Mouse (Mus musculus) liver, adult (tissue): ENCODE data around the gene Ndufv3.

ENCODE experiments used
- GATA4 ChIP-seq: IDR thresholded peaks from 2 replicates; pipeline ENCODE4 v1.6.1; 2014; ENCODE audit warnings: mild to moderate bottlenecking, low read length; ENCODE audit not compliant: insufficient replicate concordance

Gene Ndufv3

DNA sequence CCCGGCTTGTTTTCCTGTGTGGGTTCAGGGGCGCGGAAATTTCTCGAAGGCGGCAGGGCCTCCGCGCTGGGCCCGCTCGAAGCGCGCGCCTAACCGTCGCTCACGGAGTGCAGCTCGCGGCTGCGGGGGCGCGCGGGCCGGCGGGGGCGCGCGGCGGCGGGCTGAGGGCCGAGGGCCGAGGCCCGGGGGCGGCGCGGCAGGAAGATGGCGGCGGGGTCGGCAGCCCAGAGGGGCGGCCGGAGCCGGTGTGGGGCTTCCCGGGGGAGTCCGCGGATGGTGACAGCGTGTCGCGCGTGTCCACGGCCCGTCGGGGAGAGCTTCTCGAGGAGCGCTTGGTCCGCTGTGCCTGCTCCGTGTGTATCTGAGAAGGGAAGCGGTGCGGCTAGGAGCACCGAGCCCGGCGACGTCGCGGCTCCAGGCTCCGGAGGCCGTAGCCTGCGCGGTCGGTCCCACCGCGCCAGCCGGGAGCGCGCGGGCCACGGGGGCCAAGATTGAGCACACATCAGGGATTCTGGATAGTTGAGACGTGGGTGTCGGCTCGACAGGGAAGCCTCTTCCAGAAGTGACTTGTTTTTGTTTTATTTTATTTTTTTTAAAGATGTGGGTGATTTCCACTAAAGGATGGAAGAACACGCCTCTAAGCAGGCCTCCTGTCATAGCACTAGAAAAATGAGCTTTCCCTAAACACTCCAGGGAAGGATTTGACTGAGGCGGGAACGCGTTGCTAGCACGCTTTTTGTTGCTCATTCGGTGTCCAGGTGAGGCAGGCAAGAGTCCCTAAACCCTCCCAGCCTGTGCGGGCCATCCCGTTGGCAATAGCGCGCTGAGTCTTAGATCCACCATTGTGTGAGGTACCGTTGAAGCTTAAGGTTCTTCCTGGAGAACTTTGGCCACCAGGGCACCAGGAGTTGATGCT, 45.5 kb downstream of the Ndufv3 start:
- TF ChIP-seq GATA4 = no peak

DNA sequence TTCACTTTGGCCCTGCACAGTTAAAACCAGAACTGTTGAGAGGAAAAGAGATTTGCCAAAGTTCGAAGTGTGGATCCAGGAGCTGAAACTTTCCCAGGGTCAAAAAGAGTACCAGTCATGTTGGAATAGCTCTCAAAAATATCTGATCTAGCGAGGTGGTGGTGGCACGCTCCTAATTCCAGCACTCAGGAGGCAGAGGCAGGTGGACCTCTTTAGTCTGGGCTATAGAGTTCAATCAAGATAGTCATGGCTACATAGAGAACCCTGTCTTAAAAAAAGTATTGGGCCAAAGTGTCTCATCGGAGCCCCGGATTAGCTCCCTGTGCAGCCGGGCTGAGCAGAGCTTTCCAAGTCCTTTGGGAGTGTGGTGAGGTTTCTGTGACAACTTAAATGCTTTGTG, 46.4 kb downstream of the Ndufv3 start:
- no peak for TF ChIP-seq GATA4

DNA sequence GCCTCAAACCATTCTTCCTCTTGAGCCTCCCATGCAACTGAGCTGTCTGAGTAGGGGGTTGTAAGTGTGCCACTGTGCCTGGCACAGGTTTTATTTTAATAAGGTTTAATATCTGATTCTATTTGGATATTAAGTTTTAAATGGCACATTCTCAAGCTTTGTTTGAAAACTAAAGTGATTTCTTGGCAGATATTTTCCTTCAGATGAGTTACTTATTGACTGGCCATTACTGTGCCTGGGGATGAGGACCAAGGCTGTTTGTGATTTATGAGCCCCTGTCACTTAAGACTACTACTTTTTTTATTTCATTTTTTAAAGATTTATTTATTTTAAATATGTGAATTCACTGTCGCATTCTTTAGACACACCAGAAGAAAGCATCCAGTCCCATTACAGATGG, 49.8 kb downstream of the Ndufv3 start:
- no peak for TF ChIP-seq GATA4

DNA sequence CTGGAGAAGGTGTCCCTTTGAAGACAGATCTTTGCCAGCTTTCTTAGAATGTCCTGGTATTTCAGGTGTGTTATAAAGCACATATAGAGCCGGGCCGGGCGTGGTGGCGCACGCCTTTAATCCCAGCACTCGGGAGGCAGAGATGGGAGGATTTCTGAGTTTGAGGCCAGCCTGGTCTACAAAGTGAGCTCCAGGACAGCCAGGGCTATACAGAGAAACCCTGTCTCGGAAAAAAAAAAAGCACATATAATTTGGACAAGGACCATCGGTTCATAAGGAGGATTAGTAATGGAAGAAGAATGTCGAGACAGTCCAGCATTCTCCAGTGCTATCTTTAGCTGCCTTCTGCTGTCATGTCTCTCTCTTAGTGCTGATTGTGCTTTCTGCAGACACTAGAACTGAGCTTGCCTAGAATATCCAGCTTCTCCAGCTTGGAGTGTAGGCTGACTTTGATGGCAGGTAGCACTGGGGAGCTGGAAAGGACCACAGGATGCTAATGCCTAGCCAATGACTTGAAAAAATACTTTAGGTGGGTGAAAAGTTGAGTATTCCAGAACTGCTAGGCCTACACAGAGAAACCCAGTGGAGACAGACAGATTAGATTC, 50.5 kb downstream of the Ndufv3 start:
- no peak for TF ChIP-seq GATA4

DNA sequence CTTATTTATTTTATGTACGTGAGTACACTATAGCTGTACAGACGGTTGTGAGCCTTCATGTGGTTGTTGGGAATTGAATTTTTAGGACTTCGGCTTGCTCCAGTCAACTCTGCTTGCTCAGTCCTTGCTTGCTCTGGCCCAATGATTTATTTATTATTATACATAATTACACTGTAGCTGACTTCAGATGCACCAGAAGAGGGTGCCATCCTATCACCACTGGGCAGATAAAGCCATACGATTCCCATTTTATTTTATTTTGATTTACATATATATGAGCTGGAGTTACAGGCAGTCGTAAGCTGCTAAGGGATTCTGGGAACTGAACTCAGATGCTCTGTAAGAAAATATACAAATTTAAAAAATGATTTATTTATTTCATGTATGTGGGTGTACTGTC, 51.8 kb downstream of the Ndufv3 start:
- no peak for TF ChIP-seq GATA4

DNA sequence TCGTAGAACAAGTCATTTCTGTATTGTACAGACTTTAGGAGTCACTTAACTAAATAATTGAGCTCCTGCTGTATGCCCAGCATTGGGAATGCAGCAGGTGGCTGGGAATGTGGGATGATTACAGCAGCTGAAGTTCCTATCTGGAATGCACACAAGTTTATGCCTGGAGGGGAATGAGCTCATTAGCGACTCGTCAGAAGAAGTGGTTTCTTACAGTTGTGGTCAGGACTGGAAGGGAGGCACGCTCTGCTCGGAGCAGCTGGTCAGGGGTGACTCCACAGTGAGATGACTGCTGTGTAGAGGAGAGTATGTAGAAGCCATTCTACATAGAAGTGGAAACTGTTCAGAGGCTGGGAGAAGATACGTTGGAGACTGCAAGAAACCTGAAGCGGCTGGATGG, 54.7 kb downstream of the Ndufv3 start:
- no peak for TF ChIP-seq GATA4

DNA sequence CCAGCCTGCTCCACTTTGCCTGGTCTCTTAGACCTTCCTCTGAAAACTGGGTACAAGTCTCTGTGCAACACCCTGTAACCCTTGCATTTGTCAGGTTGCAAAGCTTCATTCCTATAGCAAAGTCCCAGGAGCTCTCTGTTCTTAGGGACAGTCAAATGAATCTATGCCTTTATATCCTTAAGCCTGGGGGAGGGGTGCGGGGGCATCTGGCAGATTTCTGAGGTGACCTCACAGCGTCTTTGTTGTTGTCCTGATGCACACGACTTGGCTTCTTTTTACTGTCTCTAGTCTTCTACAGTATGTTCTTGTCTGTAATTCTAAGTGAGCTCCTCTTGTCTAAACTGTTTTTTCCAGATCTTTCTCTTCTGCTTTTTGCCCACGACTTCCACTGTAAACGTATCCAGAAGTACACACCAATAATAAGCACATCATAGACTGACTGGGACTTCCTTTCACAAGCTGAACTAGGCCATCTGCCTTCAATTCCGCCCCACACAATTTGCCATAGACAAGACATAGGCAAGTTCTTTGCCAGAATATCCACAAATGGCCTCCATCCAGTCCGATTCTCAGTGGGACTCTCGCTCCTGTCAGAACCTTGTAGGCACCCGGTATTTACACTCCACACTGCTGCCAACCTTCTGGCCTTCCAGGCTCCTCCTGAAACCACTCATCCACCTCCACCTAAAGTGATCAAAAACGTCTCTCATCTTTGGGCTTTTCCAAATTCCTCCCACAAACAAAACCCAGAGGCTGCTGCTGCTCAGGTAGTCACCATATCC, 56.7 kb downstream of the Ndufv3 start:
- TF ChIP-seq GATA4 = no peak

DNA sequence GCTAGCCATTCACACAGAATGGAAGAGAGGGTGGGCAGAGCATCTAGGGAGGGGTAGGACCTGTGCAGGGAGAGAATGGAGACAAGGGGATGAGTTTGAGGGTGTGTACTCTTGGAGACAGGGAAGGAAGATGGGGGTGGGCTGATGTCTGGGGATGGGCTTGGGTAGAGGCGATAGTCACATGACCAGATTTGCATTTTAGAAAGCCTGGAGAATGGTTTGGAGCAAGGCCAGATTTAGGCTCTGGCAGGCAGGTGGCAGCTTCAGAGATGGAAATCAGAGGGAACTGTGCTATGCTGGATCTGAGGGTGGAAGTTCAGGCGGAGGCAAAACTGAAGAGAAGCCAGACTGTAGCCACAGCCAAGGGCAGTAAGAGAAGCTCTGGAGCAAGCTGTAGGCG, 60.4 kb downstream of the Ndufv3 start:
- no peak for TF ChIP-seq GATA4
